Mouse (Mus musculus) frontal cortex, adult (tissue): Measurements from ENCODE around the gene Gm4981.
"Not testable (repeated sequence)": the region's sequence is repeated elsewhere in the genome, so short reads cannot be mapped to it uniquely, and the experiment has no call there.

Experiments
- ATAC-seq: cut with Nextera tagmentation; 2 replicates; pipeline ENCODE4 v1.9.2; 2017; ENCODE audit warnings: mild to moderate bottlenecking, moderate library complexity, mixed read lengths; ENCODE audit not compliant: low TSS enrichment

Gm4981 gene

DNA sequence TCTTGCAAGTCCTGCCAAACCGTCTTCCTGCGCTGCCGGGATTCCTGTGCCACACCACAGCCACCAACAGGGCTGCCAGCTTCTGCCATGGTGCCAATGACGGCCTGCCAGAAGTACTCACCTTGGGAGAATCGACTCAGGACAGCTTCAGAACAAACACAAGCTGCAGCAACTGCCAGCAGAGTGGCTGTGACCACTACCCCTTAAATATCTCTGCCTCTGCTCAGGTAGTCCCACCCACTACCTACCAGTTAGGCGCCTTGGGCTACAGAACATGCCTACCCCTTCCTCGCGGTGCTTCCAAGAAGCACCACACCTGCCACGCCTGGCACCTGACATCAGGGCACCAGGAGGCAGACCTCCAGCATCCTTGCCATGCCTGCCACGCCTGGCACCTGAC, at the start of gene Gm4981:
Gene Gm4981, minus strand, starts transcription at position 89 of the 400 bp plus-strand sequence.
- no peak for ATAC-seq

DNA sequence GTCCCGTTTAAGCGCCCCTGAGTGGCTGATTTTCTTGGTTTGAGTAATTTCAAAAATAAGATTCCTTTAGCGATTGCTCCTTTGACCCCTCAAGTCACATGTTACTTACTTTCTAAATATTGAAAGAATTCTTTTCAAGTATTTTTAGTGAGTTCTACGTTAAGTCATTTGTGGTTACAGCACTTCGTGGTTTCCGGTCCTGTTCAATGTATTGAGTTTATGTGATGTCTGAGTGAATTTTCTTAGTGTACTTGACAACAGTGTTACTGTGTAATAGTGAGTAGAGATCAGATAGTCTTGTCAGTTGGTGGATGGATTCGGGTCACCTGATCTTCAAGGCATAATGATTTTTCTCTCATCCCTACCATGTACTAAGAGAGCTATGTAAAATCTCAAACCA, 45.7 kb upstream of the Gm4981 start:
- ATAC-seq, result no peak

DNA sequence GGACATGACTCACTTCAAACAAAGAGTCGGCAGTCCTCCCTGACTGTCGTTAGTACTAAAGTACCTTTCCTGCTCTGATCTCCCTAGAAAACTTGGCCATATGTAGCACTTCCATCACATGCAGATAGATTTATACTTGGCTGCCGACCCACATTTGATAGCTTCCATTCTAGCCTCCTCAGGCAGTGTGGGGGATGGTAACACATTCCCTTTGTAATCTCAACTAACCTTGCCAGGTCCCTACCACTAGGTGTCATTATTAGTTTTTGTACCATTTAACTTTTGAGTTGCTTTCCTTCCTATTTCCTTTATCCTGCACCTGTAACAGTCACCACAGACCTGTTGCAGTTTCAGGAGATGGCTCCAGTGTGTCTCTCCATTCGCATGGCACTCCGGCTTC, 22.0 kb upstream of the Gm4981 start:
- no peak for ATAC-seq

DNA sequence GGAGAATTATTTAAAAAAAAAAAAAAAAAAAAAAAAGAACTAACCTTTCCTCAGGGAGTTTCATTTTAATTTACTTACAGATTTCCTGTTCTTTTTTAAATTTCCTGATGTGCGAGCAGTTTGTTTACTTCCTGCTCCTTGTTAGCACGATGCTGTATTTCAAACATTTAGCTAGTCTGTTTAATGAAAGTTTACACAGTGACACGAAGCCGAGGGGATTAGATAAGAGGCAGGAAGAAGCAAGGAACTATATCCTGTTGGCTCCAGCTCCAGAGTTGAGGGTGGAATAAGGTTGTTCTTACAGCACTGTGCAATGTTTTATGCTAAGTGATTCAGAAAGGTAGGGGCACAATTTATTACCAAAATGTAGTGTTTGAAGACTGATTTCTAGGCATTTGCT, 19.5 kb upstream of the Gm4981 start:
- peak; percentile 45; the same call in 1 of the 2 replicates for ATAC-seq

DNA sequence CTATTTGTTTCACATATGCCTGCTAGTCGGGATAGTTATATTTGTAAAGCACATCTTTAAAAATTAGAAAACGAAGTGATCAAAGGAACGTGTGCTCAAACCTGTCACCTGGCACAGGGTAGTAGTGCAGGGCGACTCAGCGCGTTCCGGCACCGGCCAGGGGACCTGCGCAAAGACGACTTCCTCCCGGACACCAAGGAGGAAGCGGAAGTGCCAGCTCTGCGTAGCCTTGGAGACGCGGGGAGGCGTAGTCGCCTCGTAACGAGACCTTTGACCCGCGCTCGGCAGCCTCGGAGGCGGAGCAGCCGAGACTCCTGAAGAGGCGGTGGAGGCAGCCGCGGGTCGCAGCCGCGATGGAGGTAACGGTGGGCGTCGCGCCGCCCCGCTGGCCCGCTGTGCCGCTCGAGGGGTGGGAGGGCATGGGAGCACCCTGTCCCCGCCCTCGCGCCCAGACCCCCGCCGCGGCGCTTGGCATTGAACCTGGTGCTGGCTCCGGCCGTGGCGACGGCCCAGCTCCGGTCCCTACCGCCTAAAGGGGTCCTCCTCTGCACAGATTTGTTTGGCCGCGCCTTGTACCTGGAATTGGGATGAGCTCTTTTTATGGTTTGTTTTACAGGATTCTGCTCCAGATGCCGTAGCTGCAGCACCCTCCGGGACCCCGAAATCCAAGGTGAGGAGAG, 18.9 kb upstream of the Gm4981 start, which contains the start of gene Gcc2:
Gene Gcc2, plus strand, starts transcription at position 285 of the 680 bp plus-strand sequence.
- peak; percentile 99 for ATAC-seq

DNA sequence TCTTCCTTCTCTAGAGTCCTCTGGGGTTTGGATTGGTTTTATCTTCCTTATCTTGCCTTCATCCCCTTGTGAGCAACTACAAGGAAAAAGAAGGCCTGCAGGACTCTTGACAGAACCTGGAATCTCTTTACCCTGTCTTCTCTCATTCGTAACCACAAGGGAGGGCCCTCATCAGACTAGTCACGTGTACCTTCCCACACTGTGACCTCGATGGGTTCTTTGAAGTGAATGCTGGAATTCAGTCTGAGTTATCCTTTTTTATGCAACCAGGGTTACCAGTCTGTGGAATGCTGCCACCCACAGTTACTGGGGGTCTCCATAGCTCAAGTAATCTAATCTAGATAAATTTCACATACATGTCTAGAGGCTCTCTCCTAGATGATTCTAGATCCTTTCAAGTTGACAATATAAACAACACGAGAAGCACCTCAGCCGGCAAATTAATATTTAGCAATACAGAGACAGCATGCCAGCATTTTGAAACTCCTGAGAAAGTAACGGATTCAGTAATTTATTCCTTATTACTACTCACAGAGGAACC, 18.2 kb upstream of the Gm4981 start:
- peak; percentile 38; the same call in 1 of the 2 replicates for ATAC-seq

DNA sequence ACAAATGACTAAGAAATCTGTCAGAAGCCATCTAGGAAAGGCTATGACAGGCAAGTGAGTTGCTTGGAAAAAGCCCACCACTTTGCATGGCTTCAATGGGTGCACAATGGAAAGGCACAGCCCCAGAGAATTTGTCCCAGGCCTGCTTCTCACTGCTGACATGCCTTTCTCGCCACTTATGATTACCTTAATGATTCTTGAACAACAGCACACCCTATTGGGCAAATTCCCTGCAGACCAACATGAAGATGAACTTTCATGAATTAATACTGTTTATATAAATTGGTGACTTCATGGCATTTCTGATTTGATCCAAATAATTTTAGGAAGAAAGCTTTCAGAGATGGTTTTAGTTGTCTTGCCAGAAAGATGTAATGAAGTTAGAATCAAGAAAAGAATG, 13.0 kb upstream of the Gm4981 start:
- no peak for ATAC-seq

DNA sequence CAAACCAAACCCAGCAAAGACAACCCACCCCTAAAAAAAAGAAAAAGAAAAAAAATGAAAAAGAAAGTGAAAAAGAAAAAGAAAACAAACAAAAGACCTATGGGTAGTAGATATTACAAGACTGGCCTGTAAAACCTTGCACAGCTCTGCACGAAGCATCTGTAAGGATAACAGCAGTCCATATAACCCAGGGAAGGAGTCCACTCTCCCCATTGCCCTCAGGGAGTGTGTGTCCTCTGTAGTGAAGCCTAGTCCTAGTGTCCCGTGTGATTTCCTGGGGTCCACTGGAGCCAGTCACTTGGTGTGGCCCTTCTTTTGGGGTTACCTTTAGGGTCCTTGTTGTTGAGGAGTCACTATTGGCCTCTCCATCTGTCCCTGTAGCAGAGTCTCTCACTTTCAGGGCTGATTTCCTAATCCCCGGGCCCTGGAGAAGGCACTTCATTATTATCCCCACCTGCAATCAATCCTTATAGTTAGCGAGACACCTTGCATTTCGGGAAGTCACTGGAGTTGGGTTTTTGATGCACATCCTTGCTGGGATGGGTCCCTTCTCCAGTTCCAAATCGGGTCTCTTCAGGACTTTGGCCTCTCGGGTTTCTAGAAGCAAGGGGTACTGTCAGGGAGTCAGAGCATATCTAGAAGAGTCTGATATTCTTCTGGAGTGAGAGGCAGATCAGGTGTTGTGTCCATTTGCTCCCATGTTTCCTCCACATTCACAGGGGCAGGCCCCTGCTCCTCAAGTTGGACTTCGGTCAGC, 2.7 kb upstream of the Gm4981 start:
- ATAC-seq, result peak; percentile 64; the same call in 1 of the 2 replicates

DNA sequence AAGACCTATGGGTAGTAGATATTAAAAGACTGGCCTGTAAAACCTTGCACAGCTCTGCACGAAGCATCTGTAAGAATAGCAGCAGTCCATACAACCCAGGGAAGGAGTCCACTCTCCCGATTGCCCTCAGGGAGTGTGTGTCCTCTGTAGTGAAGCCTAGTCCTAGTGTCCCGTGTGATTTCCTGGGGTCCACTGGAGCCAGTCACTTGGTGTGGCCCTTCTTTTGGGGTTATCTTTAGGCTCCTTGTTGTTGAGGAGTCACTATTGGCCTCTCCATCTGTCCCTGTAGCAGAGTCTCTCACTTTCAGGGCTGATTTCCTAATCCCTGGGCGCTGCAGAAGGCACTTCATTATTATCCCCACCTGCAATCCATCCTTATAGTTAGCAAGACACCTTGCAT, 1.5 kb downstream of the Gm4981 start:
- not testable (repeated sequence) for ATAC-seq

DNA sequence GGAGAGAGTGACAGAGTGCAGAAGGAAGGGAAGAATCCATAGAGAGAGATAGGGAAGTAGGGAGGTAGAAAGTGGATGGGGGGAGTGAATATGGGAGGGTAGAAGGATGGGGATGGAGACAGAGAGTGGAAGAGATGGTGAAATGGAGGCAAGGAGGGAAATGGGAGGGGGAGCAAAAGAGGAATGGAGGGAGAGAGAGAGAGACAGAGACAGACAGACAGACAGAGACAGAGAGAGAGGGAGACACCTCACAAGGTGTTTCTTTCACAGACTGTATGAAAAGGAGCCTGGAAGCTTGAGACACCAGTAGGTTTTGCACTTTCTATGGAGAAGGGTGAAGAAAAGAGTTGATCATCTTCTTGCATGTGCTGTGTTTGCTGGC, 2.8 kb downstream of the Gm4981 start:
- not testable (repeated sequence) for ATAC-seq

DNA sequence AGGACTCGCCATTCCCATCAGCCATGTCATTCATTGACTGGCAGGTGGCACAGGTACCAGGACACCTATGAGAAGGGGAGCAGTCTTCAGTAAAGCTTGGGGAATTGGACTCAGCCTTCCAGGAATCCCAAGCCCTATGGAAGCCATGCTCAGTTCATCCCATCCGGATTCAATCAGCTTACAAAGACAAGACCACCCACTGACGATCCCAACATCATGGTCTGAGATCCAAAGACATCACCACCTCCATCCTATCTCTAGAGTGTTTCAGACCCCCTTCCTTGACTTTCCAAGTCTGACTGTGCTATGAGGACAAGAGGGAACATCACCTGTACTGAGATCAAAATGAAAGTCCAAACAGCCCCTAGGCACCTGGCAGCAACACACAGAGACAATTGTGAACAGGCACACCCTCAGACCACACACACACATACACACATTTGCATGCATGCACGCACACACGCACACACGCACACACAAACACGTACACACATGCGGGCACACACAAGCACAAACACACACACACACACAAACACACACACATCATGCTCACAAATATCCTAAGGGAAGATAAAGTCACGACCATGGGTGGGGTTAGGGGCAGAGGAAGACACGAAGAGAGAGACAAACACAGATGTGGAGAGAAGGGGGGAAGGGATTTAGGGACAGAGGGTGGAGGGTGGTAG, 3.3 kb downstream of the Gm4981 start:
- peak; percentile 15; the same call in 1 of the 2 replicates for ATAC-seq

DNA sequence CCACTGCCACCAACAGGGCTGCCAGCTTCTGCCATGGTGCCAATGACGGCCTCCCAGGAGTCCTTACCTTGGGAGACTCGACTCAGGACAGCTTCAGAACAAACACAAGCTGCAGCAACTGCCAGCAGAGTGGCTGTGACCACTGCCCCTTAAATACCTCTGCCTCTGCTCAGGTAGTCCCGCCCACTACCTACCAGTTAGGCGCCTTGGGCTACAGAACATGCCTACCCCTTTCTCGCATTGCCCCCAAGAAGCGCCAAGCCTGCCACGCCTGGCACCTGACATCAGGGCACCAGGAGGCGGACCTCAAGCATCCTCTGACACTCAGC, 3.9 kb downstream of the Gm4981 start, which contains the start of gene Duxf3:
Gene Duxf3, minus strand, starts transcription at position 35 of the 329 bp plus-strand sequence.
- 0 out of 2 replicates have a peak, but pooled peaks have one; percentile 15 for ATAC-seq

DNA sequence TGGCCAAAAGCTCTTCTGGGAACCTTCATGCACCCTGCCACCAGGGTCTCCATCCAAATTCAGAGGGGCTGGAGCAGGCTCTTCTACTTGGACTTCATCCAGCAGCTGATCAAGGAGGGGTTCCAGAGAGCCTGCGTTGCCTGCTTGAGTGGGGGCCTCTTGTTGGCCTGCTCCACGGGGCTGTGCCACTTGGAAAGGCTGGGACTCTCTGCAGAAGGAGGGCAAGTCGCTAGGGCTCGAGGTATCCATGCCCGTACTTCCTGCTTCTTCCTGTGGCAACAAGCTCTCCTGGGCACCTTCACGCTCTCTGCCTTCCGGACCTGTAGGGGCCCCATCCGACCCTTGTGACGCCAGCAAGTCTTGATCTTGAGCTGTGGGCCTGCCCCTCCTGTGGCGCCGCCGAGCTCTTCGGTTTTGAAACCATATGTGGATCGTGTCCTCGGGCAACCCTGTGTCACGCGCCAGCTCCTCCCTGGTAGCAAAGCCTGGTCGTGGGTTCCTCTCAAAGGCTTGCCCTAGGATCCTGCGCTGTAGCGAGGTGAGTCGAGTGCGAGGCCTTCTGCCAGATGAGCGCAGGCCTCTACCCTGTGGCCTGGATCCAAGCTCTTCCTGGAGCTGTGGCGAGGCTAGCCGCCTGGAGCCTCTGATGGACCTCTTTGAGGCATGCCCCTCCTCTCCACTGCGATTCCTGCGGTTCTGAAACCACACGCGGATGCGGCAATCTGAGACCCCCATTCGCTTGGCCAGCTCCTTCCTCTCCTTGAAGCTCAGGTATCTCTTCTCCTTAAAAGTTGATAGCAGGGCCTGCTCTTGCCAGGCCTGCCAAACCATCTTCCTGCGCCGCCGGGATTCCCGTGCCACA, 4.5 kb downstream of the Gm4981 start:
- ATAC-seq, result peak; percentile 53

DNA sequence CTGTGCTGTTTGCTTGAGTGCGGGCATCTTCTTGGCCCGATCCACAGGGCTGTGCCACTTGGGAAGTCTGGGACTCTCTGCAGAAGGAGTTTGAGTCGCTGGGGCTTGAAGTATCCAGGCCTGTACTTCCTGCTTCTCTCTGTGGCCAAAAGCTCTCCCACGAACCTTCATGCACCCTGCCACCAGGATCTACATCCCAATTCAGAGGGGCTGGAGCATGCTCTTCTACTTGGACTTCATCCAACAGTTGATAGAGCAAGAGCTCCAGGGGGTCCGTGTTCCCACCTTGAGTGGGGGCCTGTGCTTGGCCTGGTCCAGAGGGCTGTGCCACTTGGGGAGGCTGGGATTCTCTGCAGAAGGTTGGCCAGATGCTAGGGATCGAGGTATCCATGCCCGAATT, 5.4 kb downstream of the Gm4981 start:
- ATAC-seq, result not testable (repeated sequence)

DNA sequence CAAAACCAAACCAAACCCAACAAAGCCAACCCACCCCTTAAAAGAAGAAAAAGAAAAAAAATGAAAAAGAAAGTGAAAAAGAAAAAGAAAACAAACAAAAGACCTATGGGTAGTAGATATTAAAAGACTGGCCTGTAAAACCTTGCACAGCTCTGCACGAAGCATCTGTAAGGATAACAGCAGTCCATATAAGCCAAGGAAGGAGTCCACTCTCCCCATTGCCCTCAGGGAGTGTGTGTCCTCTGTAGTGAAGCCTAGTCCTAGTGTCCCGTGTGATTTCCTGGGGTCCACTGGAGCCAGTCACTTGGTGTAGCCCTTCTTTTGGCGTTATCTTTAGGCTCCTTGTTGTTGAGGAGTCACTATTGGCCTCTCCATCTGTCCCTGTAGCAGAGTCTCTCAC, 6.5 kb downstream of the Gm4981 start:
- ATAC-seq, result not testable (repeated sequence)

DNA sequence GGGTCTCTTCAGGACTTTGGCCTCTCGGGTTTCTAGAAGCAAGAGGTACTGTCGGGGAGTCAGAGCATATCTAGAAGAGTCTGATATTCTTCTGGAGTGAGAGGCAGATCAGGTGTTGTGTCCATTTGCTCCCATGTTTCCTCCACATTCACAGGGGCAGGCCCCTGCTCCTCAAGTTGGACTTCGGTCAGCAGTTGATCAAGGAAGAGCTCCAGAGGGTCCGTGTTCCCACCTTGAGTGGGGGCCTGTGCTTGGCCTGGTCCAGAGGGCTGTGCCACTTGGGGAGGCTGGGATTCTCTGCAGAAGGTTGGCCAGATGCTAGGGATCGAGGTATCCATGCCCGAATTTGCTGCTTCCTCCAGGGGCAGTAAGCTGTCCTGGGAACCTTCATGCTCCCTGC, 8.7 kb downstream of the Gm4981 start:
- not testable (repeated sequence) for ATAC-seq

DNA sequence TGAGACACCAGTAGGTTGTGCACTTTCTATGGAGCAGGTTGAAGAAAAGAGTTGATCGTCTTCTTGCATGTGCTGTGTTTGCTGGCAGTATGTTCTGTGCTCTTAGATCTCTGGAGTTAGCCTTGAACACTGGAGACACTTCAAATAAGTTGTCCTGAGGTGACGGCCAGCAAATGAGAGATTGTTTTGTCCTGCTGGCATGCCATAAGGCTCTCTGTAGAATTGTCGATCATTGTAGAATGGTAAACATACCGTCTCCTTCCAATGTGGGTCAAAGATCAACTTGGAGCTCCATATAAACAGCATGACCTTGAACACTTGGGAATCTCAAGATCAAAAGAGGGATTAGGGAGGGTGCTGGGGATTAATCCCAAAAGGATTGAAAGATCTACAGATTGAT, 10.1 kb downstream of the Gm4981 start:
- ATAC-seq, result not testable (repeated sequence)

DNA sequence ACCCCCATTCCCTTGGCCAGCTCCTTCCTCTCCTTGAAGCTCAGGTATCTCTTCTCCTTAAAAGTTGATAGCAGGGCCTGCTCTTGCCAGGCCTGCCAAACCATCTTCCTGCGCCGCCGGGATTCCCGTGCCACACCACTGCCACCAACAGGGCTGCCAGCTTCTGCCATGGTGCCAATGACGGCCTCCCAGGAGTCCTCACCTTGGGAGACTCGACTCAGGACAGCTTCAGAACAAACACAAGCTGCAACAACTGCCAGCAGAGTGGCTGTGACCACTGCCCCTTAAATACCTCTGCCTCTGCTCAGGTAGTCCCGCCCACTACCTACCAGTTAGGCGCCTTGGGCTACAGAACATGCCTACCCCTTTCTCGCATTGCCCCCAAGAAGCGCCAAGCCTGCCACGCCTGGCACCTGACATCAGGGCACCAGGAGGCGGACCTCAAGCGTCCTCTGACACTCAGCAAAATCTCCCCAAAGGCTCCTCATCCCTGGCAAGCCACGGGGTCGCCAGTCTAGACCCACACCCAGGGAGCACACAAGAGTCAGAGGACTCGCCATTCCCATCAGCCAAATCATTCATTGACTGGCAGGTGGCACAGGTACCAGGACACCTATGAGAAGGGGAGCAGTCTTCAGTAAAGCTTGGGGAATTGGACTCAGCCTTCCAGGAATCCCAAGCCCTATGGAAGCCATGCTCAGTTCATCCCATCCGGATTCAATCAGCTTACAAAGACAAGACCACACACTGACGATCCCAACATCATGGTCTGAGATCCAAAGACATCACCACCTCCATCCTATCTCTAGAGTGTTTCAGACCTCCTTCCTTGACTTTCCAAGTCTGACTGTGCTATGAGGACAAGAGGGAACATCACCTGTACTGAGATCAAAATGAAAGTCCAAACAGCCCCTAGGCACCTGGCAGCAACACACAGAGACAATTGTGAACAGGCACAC, 11.4 kb downstream of the Gm4981 start, which contains the start of gene AW822073:
Gene AW822073, minus strand, starts transcription at position 104 of the 959 bp plus-strand sequence.
- not testable (repeated sequence) for ATAC-seq

DNA sequence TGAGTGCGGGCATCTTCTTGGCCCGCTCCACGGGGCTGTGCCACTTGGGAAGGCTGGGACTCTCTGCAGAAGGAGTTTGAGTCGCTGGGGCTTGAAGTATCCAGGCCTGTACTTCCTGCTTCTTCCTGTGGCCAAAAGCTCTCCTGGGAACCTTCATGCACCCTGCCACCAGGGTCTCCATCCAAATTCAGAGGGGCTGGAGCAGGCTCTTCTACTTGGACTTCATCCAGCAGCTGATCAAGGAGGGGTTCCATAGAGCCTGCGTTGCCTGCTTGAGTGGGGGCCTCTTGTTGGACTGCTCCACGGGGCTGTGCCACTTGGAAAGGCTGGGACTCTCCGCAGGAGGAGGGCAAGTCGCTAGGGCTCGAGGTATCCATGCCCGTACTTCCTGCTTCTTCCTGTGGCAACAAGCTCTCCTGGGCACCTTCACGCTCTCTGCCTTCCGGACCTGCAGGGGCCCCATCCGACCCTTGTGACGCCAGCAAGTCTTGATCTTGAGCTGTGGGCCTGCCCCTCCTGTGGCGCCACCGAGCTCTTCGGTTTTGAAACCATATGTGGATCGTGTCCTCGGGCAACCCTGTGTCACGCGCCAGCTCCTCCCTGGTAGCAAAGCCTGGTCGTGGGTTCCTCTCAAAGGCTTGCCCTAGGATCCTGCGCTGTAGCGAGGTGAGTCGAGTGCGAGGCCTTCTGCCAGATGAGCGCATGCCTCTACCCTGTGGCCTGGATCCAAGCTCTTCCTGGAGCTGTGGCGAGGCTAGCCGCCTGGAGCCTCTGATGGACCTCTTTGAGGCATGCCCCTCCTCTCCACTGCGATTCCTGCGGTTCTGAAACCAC, 12.3 kb downstream of the Gm4981 start:
- not testable (repeated sequence) for ATAC-seq
